Mouse (Mus musculus) left cerebral cortex, postnatal 14 days (tissue): Measurements from ENCODE around the gene 1700042G07Rik. TPM values are rescaled to one million over a fixed set of nuclear protein-coding genes. Genes with fewer than 3 reads are reported as not detected.

Source experiments
- total RNA-seq, 2 experiments: library from RNA; stranded (reverse); gene quantifications; 2 replicates each; pipeline ENCODE4 v1.2.3; 2021

Gene 1700042G07Rik
- total RNA-seq, 2 experiments from 2014 or later, result not detected

Other genes starting within 250 kb of the 1700042G07Rik start
- under 1 TPM in 1 of 2 experiments, not detected in 1; 0.18 TPM for gene Dmbx1, start 233.4 kb upstream of the 1700042G07Rik start, total RNA-seq
- 10 to 100 TPM; 86.6 to 90.7 TPM for gene Faah, start 155.4 kb upstream of the 1700042G07Rik start, total RNA-seq
- gene Nsun4, start 119.5 kb upstream of the 1700042G07Rik start, total RNA-seq, result 1 to 10 TPM; 8.5 to 9.1 TPM
- gene Uqcrh, start 98.3 kb upstream of the 1700042G07Rik start, total RNA-seq, result 100 to 1,000 TPM; 434 to 435 TPM
- gene Lrrc41, start 98.1 kb upstream of the 1700042G07Rik start, total RNA-seq, result 10 to 100 TPM; 45.0 to 46.0 TPM
- under 1 TPM; 0.55 to 0.82 TPM for gene Rad54l, start 49.7 kb upstream of the 1700042G07Rik start, total RNA-seq
- 10 to 100 TPM; 69.3 to 71.5 TPM for gene Pomgnt1, start 49.5 kb upstream of the 1700042G07Rik start, total RNA-seq
- gene Lurap1, start 22.0 kb upstream of the 1700042G07Rik start, total RNA-seq, result 10 to 100 TPM; 23.3 to 29.5 TPM
- gene Tspan1, start 5.8 kb upstream of the 1700042G07Rik start, total RNA-seq, result under 1 TPM in 1 of 2 experiments, not detected in 1; 0.47 TPM
- gene Gm49337, start within 50 bp of the 1700042G07Rik start, total RNA-seq, result 1 to 10 TPM in 1 of 2 experiments, not detected in 1; 2.0 TPM
- 10 to 100 TPM; 39.6 to 46.0 TPM for gene Pik3r3, start 48.2 kb downstream of the 1700042G07Rik start, total RNA-seq